Mouse (Mus musculus): ENCODE results near the gene Lap3. TPM values are rescaled to one million over a fixed set of nuclear protein-coding genes. Genes with fewer than 3 reads are reported as not detected.

Lap3 gene
- polyA plus RNA-seq, 1 experiment from 2014 or later, result 44.6 TPM

DNA sequence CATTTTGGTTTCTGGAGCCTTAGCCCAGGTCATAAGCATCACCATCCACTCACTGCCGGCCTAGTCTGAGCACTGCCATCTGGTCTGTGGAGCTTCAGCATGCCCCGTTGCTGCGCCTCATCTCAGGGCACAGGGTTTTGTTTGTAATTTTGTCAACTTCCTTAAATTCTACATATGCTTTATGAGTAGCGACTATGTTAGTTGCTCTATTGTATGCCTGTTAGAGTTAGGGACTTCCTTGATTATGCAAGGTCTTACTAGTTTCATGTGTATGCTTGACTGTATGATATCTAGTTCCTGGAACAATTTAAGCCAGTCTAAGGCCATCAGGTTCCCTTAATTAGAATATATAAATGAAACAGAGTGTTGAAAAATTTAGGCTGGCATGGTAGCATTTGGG is 33.2 kb downstream of the Lap3 start:
- Histone ChIP-seq H3K4me2 (ENCODE audit: low read length) (no peak overlapping the region), H3K36me3 (ENCODE audit: control insufficient read depth, insufficient read depth, low read length) (peaks cover 71% of the 10 kb centered on the region), H3K4me1 (ENCODE audit: control insufficient read depth, insufficient read depth, low read length) (peaks cover 6% of the 10 kb centered on the region; the same call in 1 of the 2 replicates), H3K27ac (ENCODE audit: low read depth, low read length) (no peak overlapping the region), H3K27me3 (replicated peaks; ENCODE audit: control insufficient read depth, insufficient read depth, low read length) (no peaks in the 10 kb centered on the region), H3K9me3 (replicated peaks; ENCODE audit: control insufficient read depth, low read length) (no peaks in the 10 kb centered on the region), H3K9ac (ENCODE audit: low read length) (no peak overlapping the region), H3K4me3 (ENCODE audit: low read depth, low read length) (no peak overlapping the region)
- ATAC-seq, result no peak
- no peak for DNase-seq (ENCODE audit: low spot score)
- 95% methylated on average over 4 of the region's 4 CpGs for WGBS

DNA sequence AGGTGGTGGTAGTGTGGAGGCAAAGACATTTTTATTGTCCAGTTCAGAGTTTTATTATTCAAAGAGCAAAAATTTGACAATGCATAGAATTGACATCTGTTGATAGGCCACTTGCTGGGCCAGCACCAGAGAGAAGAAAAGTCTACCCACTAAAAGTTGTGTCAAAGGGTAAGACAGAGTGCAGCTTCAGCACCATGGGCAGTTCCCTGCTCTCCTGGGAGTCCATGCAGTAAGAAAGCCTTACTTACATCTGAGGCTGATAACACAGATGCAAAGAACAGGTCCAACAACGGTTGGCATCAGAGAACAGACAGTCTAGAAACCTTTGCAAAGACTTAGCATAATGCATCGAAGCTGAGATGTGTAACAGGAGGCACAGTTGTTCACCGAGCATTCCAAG is 36.5 kb downstream of the Lap3 start:
- Histone ChIP-seq H3K9ac (ENCODE audit: low read length) (no peak overlapping the region), H3K36me3 (ENCODE audit: control insufficient read depth, insufficient read depth, low read length) (peaks cover 69% of the 10 kb centered on the region)

GRCm38 (mm10) chr5:45534319-45535098 is 41.3 kb downstream of the Lap3 start:
- no peaks in the 10 kb centered on the region for H3K27me3 ChIP-seq (replicated peaks; ENCODE audit: control insufficient read depth, insufficient read depth, low read length)
- 6% methylated on average over 15 of the region's 17 CpGs for WGBS
- H3K27ac ChIP-seq (ENCODE audit: low read depth, low read length), result no peak overlapping the region
- peaks cover 21% of the 10 kb centered on the region for H3K36me3 ChIP-seq (ENCODE audit: control insufficient read depth, insufficient read depth, low read length)
- no peaks in the 10 kb centered on the region for H3K9me3 ChIP-seq (replicated peaks; ENCODE audit: control insufficient read depth, low read length)
- no peak overlapping the region for H3K4me3 ChIP-seq (ENCODE audit: low read depth, low read length)
- no peak overlapping the region for H3K4me2 ChIP-seq (ENCODE audit: low read length)
- H3K9ac ChIP-seq (ENCODE audit: low read length), result peak overlapping the region; percentile 10; the same call in 1 of the 2 replicates
- ATAC-seq, result peak; percentile 89
- DNase-seq (ENCODE audit: low spot score), result peak; percentile 71
- no peaks in the 10 kb centered on the region for H3K4me1 ChIP-seq (ENCODE audit: control insufficient read depth, insufficient read depth, low read length)

More for the DNA sequence above, 36.5 kb downstream of the Lap3 start:
- Histone ChIP-seq H3K4me2 (ENCODE audit: low read length) (no peak overlapping the region), H3K4me3 (ENCODE audit: low read depth, low read length) (no peak overlapping the region), H3K4me1 (ENCODE audit: control insufficient read depth, insufficient read depth, low read length) (no peaks in the 10 kb centered on the region), H3K27ac (ENCODE audit: low read depth, low read length) (no peak overlapping the region), H3K9me3 (replicated peaks; ENCODE audit: control insufficient read depth, low read length) (no peaks in the 10 kb centered on the region), H3K27me3 (replicated peaks; ENCODE audit: control insufficient read depth, insufficient read depth, low read length) (no peaks in the 10 kb centered on the region)
- WGBS, result 89% methylated on average over 3 of the region's 3 CpGs
- ATAC-seq, result no peak
- DNase-seq (ENCODE audit: low spot score), result no peak

- Histone ChIP-seq H3K9ac (ENCODE audit: low read length) (no peak overlapping the region), H3K36me3 (ENCODE audit: control insufficient read depth, insufficient read depth, low read length) (peaks cover 15% of the 10 kb centered on the region), H3K27me3 (replicated peaks; ENCODE audit: control insufficient read depth, insufficient read depth, low read length) (no peaks in the 10 kb centered on the region), H3K4me3 (ENCODE audit: low read depth, low read length) (no peak overlapping the region), H3K4me1 (ENCODE audit: control insufficient read depth, insufficient read depth, low read length) (no peaks in the 10 kb centered on the region), H3K27ac (ENCODE audit: low read depth, low read length) (no peak overlapping the region), H3K9me3 (replicated peaks; ENCODE audit: control insufficient read depth, low read length) (no peaks in the 10 kb centered on the region), H3K4me2 (ENCODE audit: low read length) (no peak overlapping the region)
- DNase-seq (ENCODE audit: low spot score) (no peak), ATAC-seq (no peak)
- WGBS, result 64% methylated on average over 4 of the region's 4 CpGs
These were observed 42.0 kb downstream of the Lap3 start for GRCm38 (mm10) chr5:45535177-45535576.

GRCm38 (mm10) chr5:45539502-45539901 is 46.3 kb downstream of the Lap3 start:
- Histone ChIP-seq H3K27me3 (replicated peaks; ENCODE audit: control insufficient read depth, insufficient read depth, low read length) (no peaks in the 10 kb centered on the region), H3K9me3 (replicated peaks; ENCODE audit: control insufficient read depth, low read length) (no peaks in the 10 kb centered on the region), H3K4me3 (ENCODE audit: low read depth, low read length) (no peak overlapping the region), H3K9ac (ENCODE audit: low read length) (no peak overlapping the region), H3K4me1 (ENCODE audit: control insufficient read depth, insufficient read depth, low read length) (no peaks in the 10 kb centered on the region), H3K4me2 (ENCODE audit: low read length) (no peak overlapping the region), H3K36me3 (ENCODE audit: control insufficient read depth, insufficient read depth, low read length) (no peaks in the 10 kb centered on the region), H3K27ac (ENCODE audit: low read depth, low read length) (no peak overlapping the region)
- WGBS, result 63% methylated on average over 10 of the region's 10 CpGs
- DNase-seq (ENCODE audit: low spot score), result no peak
- no peak for ATAC-seq

GRCm38 (mm10) chr5:45543374-45543773 is 50.2 kb downstream of the Lap3 start:
- WGBS, result 75% methylated on average over 5 of the region's 5 CpGs
- H3K27me3 ChIP-seq (replicated peaks; ENCODE audit: control insufficient read depth, insufficient read depth, low read length), result no peaks in the 10 kb centered on the region
- peak; percentile 23 for DNase-seq (ENCODE audit: low spot score)

DNA sequence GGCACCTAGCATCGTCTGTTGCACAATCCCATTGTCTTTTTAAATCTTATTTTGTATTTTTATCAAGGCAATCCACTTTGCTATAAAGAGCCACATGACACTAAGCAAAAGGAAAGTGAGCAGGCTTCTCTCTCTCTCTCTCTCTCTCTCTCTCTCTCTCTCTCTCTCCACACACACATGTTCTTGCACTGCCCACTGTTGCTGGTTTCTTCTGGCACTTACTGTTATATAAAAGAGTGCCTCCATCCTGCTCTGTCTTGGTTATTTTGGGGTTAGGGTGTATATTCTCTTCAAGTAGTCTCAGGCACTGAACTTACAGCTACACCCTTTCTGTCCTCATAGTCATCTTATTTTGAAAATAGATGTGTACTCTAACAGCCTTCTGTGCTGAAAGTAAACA is 56.4 kb downstream of the Lap3 start:
- Histone ChIP-seq H3K36me3 (ENCODE audit: control insufficient read depth, insufficient read depth, low read length) (no peaks in the 10 kb centered on the region), H3K4me3 (ENCODE audit: low read depth, low read length) (no peak overlapping the region), H3K9me3 (replicated peaks; ENCODE audit: control insufficient read depth, low read length) (no peaks in the 10 kb centered on the region), H3K4me1 (ENCODE audit: control insufficient read depth, insufficient read depth, low read length) (no peaks in the 10 kb centered on the region), H3K27me3 (replicated peaks; ENCODE audit: control insufficient read depth, insufficient read depth, low read length) (no peaks in the 10 kb centered on the region), H3K9ac (ENCODE audit: low read length) (no peak overlapping the region), H3K27ac (ENCODE audit: low read depth, low read length) (no peak overlapping the region), H3K4me2 (ENCODE audit: low read length) (no peak overlapping the region)
- DNase-seq (ENCODE audit: low spot score), result no peak
- ATAC-seq, result no peak
- WGBS, result 93% methylated on average over 1 of the region's 1 CpGs

More at GRCm38 (mm10) chr5:45543374-45543773, 50.2 kb downstream of the Lap3 start:
- Histone ChIP-seq H3K4me1 (ENCODE audit: control insufficient read depth, insufficient read depth, low read length) (no peaks in the 10 kb centered on the region), H3K9ac (ENCODE audit: low read length) (no peak overlapping the region), H3K9me3 (replicated peaks; ENCODE audit: control insufficient read depth, low read length) (no peaks in the 10 kb centered on the region), H3K4me2 (ENCODE audit: low read length) (no peak overlapping the region), H3K4me3 (ENCODE audit: low read depth, low read length) (no peak overlapping the region), H3K36me3 (ENCODE audit: control insufficient read depth, insufficient read depth, low read length) (no peaks in the 10 kb centered on the region), H3K27ac (ENCODE audit: low read depth, low read length) (no peak overlapping the region)
- ATAC-seq, result no peak

Other genes starting within 250 kb of the Lap3 start
- gene Qdpr, start 43.1 kb upstream of the Lap3 start, polyA plus RNA-seq (2014; fragmentation: Nextera tagmentation; extraction: Ambion mirVana), result 90.2 and 91.3 TPM in 2 replicates
- not detected in 2 replicates for gene Clrn2, start 39.6 kb upstream of the Lap3 start, polyA plus RNA-seq (2014; fragmentation: Nextera tagmentation; extraction: Ambion mirVana)
- gene Med28, start 26.9 kb downstream of the Lap3 start, polyA plus RNA-seq (2014; fragmentation: Nextera tagmentation; extraction: Ambion mirVana), result 342 and 363 TPM in 2 replicates
- gene Fam184b, start 146.2 kb downstream of the Lap3 start, polyA plus RNA-seq (2014; fragmentation: Nextera tagmentation; extraction: Ambion mirVana), result 2.9 and 4.2 TPM in 2 replicates
- gene Ncapg, start 176.5 kb downstream of the Lap3 start, polyA plus RNA-seq (2014; fragmentation: Nextera tagmentation; extraction: Ambion mirVana), result 31.0 and 32.1 TPM in 2 replicates

Data from forebrain, embryonic 14.5 days (tissue).